Mouse (Mus musculus): ENCODE measurements around the gene Gm49380.

DNA sequence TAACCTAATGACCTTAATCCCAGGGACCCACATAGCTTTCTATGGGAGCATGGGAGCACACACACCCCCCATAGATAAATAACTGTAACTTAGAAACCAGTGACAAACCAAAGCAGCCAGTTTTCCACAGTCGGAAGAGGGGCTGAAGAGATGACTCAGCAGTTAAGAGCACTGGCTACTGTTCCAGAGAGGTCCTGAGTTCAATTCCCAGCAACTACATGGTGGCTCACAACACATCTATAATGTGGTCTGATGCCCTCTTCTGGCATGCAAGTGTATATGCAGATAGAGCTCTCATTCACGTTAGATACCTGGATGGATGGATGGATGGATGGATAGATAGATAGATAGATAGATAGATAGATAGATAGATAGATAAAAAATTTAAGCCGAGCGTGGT lies 2.9 kb upstream of the Gm49380 start:
- TF ChIP-seq CTCF (IDR thresholded peaks at IDR 0.05; ENCODE audit: extremely low read depth, insufficient read depth, low read length) = no peak
- no peak for TF ChIP-seq POLR2A (IDR thresholded peaks at IDR 0.05; ENCODE audit: extremely low read depth, insufficient read depth, low read length)
